Mouse (Mus musculus): ENCODE results near the gene Olfr640. TPM values are rescaled to one million over a fixed set of nuclear protein-coding genes. Genes with fewer than 3 reads are reported as not detected.

The Olfr640 gene
- polyA plus RNA-seq (2016; fragmentation: Nextera tagmentation; extraction: Ambion mirVana) = not detected in 2 replicates

DNA sequence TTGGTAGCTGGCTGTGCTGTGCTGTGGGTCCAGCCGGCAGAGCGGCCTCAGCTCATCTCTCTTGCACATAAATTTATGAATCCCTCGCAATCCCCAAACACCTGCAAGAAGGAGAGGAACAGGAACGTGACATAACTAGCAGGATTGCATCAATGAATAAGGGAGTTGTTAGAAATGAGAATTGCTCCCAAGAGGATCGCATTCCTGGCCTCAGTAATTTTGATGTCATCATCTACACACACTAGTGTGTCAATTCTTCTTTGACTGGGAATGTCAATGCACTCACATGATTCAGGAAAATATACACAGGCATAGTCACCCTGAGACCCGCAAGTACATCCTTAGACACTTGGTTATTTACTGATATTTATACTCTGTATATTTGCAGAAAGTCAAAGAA lies at the start of gene Olfr640:
Gene Olfr640, minus strand, starts transcription at position 101 of the 400 bp plus-strand sequence.
- no peak within 1 kb of the TSS for H3K4me3 ChIP-seq
- no peak within 1 kb of the TSS for H3K4me2 ChIP-seq (replicated peaks)
- WGBS = 88% methylated on average over 6 of the region's 6 CpGs
- no peaks in the 10 kb centered on the region for H3K36me3 ChIP-seq
- H3K27me3 ChIP-seq = no peaks in the 10 kb centered on the region
- H3K9ac ChIP-seq = no peak within 1 kb of the TSS
- no peak within 1 kb of the TSS for H3K27ac ChIP-seq
- ATAC-seq (ENCODE audit: low FRiP score) = no peak
- no peaks in the 10 kb centered on the region for H3K4me1 ChIP-seq
- H3K9me3 ChIP-seq (replicated peaks) = no peaks in the 10 kb centered on the region

DNA sequence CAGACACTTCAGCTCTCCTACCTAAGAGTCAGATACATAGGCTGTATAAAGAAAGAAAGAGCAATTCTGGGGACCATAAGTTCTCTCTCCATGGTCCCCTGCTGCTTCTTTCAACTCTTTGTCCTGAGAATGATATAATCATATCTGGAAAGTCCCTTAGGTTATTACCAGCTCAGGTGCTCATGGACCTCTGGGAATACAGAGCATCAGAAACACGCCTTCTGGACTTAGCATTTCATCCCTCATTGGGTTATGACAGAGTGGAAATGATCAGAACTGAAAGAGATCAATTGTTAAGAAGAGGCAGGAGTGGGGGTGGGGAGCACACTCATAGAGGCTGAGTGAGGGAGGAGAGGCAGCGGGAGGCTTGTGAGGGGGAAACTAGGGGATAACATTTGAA lies 46.4 kb upstream of the Olfr640 start, which contains the start of gene Olfr644:
Gene Olfr644, minus strand, starts transcription at position 101 of the 400 bp plus-strand sequence.
- ATAC-seq (ENCODE audit: low FRiP score) = no peak
- Histone ChIP-seq H3K4me2 (replicated peaks) (no peak within 1 kb of the TSS), H3K4me3 (no peak within 1 kb of the TSS), H3K9me3 (replicated peaks) (no peaks in the 10 kb centered on the region), H3K27ac (no peak within 1 kb of the TSS), H3K4me1 (no peaks in the 10 kb centered on the region), H3K9ac (no peak within 1 kb of the TSS), H3K27me3 (no peaks in the 10 kb centered on the region), H3K36me3 (no peaks in the 10 kb centered on the region)
- WGBS = 63% methylated on average over 2 of the region's 2 CpGs

DNA sequence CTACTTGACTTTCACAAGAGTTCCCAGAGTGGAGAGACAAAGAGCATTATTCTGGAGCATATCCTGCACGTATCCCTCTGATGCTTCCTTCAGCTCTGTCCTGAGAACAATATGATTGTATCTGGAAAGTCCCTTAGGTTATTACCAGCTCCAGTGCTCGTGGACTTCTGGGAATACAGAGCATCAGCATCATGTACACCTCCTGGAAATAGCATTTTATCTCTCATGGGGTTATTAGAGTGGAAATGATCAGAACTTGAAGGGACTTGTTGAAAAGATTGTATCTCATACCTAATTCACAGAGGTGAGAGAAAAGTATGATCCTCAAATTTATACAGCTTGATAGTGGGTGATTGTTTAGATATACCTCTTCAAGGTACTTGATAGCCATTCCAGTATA lies 36.0 kb upstream of the Olfr640 start, which contains the start of gene 4930516K23Rik:
Gene 4930516K23Rik, minus strand, starts transcription at position 101 of the 400 bp plus-strand sequence.
- H3K4me2 ChIP-seq (replicated peaks) = no peak within 1 kb of the TSS
- no peaks in the 10 kb centered on the region for H3K4me1 ChIP-seq
- no peak within 1 kb of the TSS for H3K27ac ChIP-seq
- 55% methylated on average over 2 of the region's 2 CpGs for WGBS
- H3K36me3 ChIP-seq = no peaks in the 10 kb centered on the region
- no peak for ATAC-seq (ENCODE audit: low FRiP score)
- H3K9me3 ChIP-seq (replicated peaks) = no peaks in the 10 kb centered on the region
- no peaks in the 10 kb centered on the region for H3K27me3 ChIP-seq
- no peak within 1 kb of the TSS for H3K4me3 ChIP-seq
- H3K9ac ChIP-seq = no peak within 1 kb of the TSS

DNA sequence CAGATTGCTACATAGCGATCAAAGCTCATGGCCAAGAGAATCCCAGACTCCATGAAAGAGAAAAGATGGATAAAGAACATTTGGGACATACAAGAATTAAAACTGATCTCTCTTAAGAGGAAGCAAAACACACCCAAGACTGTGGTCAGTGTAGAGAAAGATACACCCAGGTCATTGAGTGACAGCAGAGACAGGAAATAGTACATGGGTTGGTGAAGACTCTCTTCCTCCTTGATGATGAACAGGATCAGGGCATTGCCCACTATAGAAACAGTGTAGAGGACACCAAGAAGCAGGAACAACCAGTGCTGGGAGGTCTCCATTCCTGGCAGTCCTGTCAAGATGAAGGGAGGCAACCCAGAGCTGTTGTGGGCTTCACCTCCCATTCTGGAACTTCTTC lies 33.8 kb upstream of the Olfr640 start:
- WGBS = 92% methylated on average over 1 of the region's 1 CpGs
- H3K4me1 ChIP-seq = no peaks in the 10 kb centered on the region
- no peak for ATAC-seq (ENCODE audit: low FRiP score)

DNA sequence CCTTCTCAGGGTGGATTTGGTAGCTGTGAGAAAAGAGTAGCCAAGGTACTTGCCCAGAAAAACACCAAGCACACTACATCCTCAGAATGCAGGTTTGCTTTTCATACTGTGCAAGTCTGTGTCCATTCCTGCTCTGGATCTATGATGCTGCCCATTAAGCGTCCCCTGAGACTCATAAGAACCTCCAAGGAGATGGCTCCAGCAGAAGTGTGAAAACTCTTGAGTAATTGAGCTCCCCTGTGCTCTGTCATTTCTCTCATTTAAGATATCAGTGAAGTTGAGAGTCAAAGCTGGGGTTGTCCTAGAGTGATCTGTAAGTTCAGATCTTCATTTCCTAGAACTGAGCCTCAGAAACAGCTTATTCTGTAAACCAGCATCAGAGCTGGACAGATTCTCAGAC lies 27.2 kb upstream of the Olfr640 start, which contains the start of gene Olfr642:
Gene Olfr642, minus strand, starts transcription at position 101 of the 400 bp plus-strand sequence.
- ATAC-seq (ENCODE audit: low FRiP score) = no peak
- no peaks in the 10 kb centered on the region for H3K27me3 ChIP-seq
- H3K9me3 ChIP-seq (replicated peaks) = no peaks in the 10 kb centered on the region
- H3K4me1 ChIP-seq = no peaks in the 10 kb centered on the region
- no peak within 1 kb of the TSS for H3K9ac ChIP-seq
- H3K36me3 ChIP-seq = no peaks in the 10 kb centered on the region
- no peak within 1 kb of the TSS for H3K27ac ChIP-seq
- WGBS = 71% methylated on average over 1 of the region's 1 CpGs
- H3K4me3 ChIP-seq = no peak within 1 kb of the TSS
- no peak within 1 kb of the TSS for H3K4me2 ChIP-seq (replicated peaks)

More for the DNA sequence above, 33.8 kb upstream of the Olfr640 start:
- Histone ChIP-seq H3K27ac (no peak overlapping the region), H3K9ac (no peak overlapping the region), H3K4me2 (replicated peaks) (no peak overlapping the region), H3K36me3 (no peaks in the 10 kb centered on the region), H3K9me3 (replicated peaks) (no peaks in the 10 kb centered on the region), H3K27me3 (no peaks in the 10 kb centered on the region), H3K4me3 (no peak overlapping the region)

DNA sequence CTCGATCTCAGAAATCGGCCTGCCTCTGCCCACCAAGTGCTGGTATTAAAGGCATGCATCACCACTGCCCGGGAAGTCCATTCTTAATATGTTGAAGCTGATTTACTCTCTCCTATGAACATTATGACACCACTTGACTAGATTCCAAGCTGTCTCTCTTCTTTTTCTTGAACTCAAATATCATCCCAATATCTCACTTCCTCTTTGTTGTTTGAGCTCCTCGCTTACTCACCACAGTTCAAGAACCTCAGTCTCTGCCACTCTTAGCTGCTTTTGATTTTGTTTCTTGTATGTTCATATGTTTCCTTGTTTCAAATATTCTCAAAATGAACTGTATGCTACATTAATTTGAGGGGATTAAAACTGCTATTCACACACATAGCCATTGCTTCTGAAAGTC lies 25.4 kb upstream of the Olfr640 start:
- Histone ChIP-seq H3K36me3 (no peaks in the 10 kb centered on the region), H3K4me1 (no peaks in the 10 kb centered on the region), H3K27ac (no peak overlapping the region), H3K4me3 (no peak overlapping the region), H3K9ac (no peak overlapping the region), H3K4me2 (replicated peaks) (no peak overlapping the region), H3K9me3 (replicated peaks) (no peaks in the 10 kb centered on the region), H3K27me3 (no peaks in the 10 kb centered on the region)
- ATAC-seq (ENCODE audit: low FRiP score) = no peak
- 93% methylated on average over 4 of the region's 4 CpGs for WGBS

DNA sequence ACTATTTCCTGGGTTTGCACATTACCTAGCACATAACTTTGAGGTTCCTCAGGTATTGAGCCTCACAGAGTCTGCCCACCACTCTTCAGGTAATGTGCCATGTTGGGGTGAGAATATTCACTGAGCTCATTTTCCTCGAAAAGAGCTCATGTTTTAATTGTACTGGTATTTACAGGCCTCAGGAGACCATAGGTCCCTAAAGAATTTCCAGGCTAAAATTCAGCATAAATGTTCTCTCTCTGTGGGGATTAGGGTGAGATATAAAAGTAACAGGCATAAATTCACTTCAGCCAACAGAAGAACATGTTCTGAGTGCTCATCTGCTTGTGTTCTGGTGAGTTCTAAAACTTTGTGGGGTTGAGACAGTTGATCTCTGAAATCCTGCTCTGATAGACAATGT lies 9.8 kb upstream of the Olfr640 start, which contains the start of gene Olfr641:
Gene Olfr641, plus strand, starts transcription at position 301 of the 400 bp plus-strand sequence.
- Histone ChIP-seq H3K4me2 (replicated peaks) (no peak within 1 kb of the TSS), H3K4me3 (no peak within 1 kb of the TSS), H3K27ac (no peak within 1 kb of the TSS), H3K27me3 (no peaks in the 10 kb centered on the region), H3K9ac (no peak within 1 kb of the TSS), H3K4me1 (no peaks in the 10 kb centered on the region), H3K36me3 (no peaks in the 10 kb centered on the region), H3K9me3 (replicated peaks) (0 out of 2 replicates have a peak, but pooled peaks cover 5% of the 10 kb centered on the region)
- ATAC-seq (ENCODE audit: low FRiP score) = no peak
- 65% methylated on average over 1 of the region's 1 CpGs for WGBS

DNA sequence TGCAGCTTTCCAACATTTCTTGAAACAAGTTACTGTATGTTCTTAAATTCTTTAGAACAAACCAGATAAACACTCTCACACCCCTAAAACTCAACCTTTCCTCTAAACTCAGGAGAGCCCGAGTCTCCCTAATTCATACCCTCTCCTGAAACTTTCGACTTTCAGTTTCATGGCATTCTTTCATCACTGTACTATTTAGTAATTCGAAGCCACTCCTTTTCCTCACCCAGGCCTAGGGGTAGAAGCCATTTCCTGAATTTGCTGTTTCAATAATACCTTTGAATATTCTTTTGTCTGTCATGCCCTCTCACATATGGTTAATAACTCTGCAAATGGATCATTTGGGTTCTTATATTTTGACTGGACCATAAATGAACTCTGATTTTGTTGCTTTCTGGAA lies 1.6 kb upstream of the Olfr640 start:
- Histone ChIP-seq H3K27me3 (no peaks in the 10 kb centered on the region), H3K4me2 (replicated peaks) (no peak overlapping the region), H3K27ac (no peak overlapping the region), H3K36me3 (no peaks in the 10 kb centered on the region), H3K4me3 (no peak overlapping the region), H3K9me3 (replicated peaks) (no peaks in the 10 kb centered on the region), H3K4me1 (no peaks in the 10 kb centered on the region), H3K9ac (no peak overlapping the region)
- 83% methylated on average over 3 of the region's 3 CpGs for whole genome bisulfite sequencing
- no peak for ATAC-seq (ENCODE audit: low FRiP score)

DNA sequence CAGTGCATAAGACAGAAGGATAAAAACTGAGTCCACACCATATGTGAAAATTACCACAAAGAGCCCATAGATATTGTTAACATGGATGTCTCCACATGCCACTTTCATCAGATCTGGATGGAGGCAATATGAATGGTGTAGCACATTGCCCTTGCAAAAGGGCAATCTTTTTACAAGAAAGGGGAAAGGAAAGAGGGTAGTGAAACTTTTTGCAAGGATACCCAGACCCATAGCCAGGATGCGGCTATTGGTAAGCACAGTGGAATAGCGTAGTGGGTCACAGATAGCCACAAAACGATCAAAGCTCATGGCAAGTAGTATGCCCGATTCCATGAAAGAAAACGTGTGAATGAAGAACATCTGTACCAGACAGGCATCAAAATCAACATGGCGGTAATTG lies 3.7 kb downstream of the Olfr640 start:
- H3K27ac ChIP-seq = no peak overlapping the region
- H3K36me3 ChIP-seq = no peaks in the 10 kb centered on the region
- no peak for ATAC-seq (ENCODE audit: low FRiP score)
- no peak overlapping the region for H3K4me2 ChIP-seq (replicated peaks)
- WGBS = 97% methylated on average over 6 of the region's 6 CpGs
- no peaks in the 10 kb centered on the region for H3K4me1 ChIP-seq
- H3K27me3 ChIP-seq = no peaks in the 10 kb centered on the region
- no peaks in the 10 kb centered on the region for H3K9me3 ChIP-seq (replicated peaks)
- no peak overlapping the region for H3K4me3 ChIP-seq
- H3K9ac ChIP-seq = no peak overlapping the region

DNA sequence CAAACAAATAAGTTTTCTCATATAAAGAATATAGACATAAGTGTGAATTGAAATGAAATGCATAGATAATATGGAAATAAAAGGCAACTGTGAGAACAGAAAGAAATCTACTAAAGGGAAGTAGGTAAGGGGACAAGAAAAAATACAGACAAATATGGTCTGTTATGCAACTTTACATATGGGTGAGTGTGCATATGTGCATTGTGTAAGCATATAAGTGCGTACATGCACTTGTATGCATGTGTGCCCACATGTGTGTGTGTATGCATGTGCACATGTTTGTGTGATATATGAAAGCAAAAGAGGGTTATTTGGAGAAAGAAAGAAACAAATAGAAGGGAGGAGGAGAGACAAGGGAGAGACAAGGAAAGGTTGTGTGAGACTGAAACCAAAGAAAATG lies 6.4 kb downstream of the Olfr640 start:
- no peak for ATAC-seq (ENCODE audit: low FRiP score)
- H3K27ac ChIP-seq = no peak overlapping the region
- no peak overlapping the region for H3K9ac ChIP-seq
- H3K4me1 ChIP-seq = no peaks in the 10 kb centered on the region
- H3K9me3 ChIP-seq (replicated peaks) = no peaks in the 10 kb centered on the region
- no peaks in the 10 kb centered on the region for H3K36me3 ChIP-seq
- no peak overlapping the region for H3K4me2 ChIP-seq (replicated peaks)
- H3K27me3 ChIP-seq = no peaks in the 10 kb centered on the region
- 86% methylated on average over 1 of the region's 1 CpGs for WGBS
- no peak overlapping the region for H3K4me3 ChIP-seq

DNA sequence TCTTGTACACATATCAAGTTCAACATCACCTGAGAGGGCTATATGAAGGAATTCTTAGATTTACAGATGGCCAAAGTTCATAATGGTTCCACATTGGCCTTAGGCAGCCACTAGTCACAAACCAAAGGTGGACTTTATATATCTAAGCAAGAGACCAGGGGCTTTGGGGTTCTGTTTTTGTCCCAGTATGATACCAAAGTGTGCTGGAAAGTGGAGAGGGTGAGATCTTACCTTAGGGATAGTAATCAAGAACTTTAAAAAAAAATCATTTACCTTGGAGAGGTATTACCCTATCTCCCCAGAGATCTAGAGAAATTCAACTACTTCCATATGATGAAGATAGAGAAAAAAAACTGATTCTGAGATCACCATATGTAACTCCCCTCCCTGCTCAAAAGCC lies 8.2 kb downstream of the Olfr640 start, which contains the start of gene Olfr639:
Gene Olfr639, minus strand, starts transcription at position 101 of the 400 bp plus-strand sequence.
- Histone ChIP-seq H3K27me3 (no peaks in the 10 kb centered on the region), H3K36me3 (no peaks in the 10 kb centered on the region), H3K4me3 (no peak within 1 kb of the TSS), H3K4me1 (no peaks in the 10 kb centered on the region), H3K27ac (no peak within 1 kb of the TSS), H3K9me3 (replicated peaks) (no peaks in the 10 kb centered on the region), H3K4me2 (replicated peaks) (no peak within 1 kb of the TSS), H3K9ac (no peak within 1 kb of the TSS)
- ATAC-seq (ENCODE audit: low FRiP score) = no peak

DNA sequence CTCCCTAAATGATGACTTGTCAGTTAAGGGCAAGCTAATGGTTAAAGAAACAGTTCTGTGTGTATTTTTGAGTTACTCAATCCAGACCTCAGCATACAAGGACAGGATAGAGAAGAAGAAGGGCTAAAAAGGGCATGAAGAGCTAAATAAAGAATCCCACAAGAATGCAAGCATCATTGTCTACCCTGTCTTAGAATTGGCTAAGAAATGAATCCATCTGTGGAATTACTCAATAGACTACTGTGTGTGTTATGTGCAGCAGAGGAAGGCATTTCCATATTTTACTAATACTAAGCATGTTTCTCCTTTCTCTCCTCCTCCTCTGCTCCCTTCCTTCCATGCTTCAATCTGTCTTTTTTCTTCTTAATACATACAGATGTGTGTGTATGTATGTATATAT lies 26.2 kb downstream of the Olfr640 start:
- Histone ChIP-seq H3K27me3 (no peaks in the 10 kb centered on the region), H3K4me2 (replicated peaks) (no peak overlapping the region), H3K36me3 (no peaks in the 10 kb centered on the region), H3K9ac (no peak overlapping the region), H3K4me1 (no peaks in the 10 kb centered on the region), H3K4me3 (no peak overlapping the region), H3K9me3 (replicated peaks) (no peaks in the 10 kb centered on the region), H3K27ac (no peak overlapping the region)
- ATAC-seq (ENCODE audit: low FRiP score) = no peak

DNA sequence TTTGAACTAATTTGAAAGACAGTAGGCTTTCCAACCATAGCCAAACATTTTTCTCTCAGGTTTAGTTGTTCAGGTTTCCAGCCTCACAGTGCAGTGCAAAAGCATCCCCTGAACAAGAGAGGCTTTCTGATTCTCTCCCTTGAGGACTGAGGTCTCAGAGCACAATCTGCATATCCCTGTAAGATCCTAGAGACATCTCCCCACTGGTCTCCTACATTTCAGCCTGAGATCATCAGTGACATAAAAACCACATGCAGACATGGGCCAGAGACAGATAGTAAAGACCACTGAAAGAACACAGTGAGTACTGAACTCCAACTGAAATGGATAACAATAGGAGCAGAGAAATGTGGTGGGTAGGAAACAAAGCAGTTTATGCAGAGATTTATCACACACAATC lies 26.9 kb downstream of the Olfr640 start, which contains the start of gene Olfr638:
Gene Olfr638, plus strand, starts transcription at position 301 of the 400 bp plus-strand sequence.
- ATAC-seq (ENCODE audit: low FRiP score) = no peak
- H3K4me1 ChIP-seq = no peaks in the 10 kb centered on the region
- H3K4me3 ChIP-seq = no peak within 1 kb of the TSS
- no peaks in the 10 kb centered on the region for H3K9me3 ChIP-seq (replicated peaks)
- no peak within 1 kb of the TSS for H3K4me2 ChIP-seq (replicated peaks)
- H3K27me3 ChIP-seq = no peaks in the 10 kb centered on the region
- no peaks in the 10 kb centered on the region for H3K36me3 ChIP-seq
- H3K9ac ChIP-seq = no peak within 1 kb of the TSS
- no peak within 1 kb of the TSS for H3K27ac ChIP-seq
